Mouse (Mus musculus) cerebellum, postnatal 4 days (tissue): ENCODE measurements at regions not wholly inside any gene's neighbourhood (a gene's known extent, or its start where the extent isn't known, plus 50 kb on each side); places are given as distances from the start of the nearest gene placed in this dataset.
"Not testable (repeated sequence)": the region's sequence is repeated elsewhere in the genome, so short reads cannot be mapped to it uniquely, and the experiment has no call there.

Experiments used
- DNase-seq, 2 experiments: peaks; one replicate each; pipeline ENCODE4 v3.0.0; 2022; ENCODE audit warnings: low spot score in 2 of 2, mixed read lengths in 1 of 2

DNA sequence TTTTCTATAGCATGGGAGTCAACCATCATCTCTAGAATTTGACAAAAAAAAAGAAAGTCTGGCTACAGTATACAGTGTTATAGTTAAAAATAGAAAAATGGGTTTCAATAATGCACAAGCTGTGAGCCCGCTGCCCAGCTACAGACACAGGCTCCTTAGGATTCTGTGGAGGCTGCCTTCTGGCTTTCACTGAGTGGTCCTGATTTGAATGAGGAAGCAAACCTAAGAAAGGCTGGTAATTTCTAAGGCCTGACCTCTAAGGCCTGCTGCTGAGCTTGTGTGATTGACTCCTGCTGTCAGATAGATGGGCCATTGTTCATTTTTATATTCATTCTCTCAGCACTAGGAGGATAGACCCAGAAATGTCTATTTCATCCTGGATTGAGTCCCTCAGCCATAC, 67.7 kb downstream of the Alg10b start:
- peak in 1 of 2 experiments; percentile 6 for DNase-seq

DNA sequence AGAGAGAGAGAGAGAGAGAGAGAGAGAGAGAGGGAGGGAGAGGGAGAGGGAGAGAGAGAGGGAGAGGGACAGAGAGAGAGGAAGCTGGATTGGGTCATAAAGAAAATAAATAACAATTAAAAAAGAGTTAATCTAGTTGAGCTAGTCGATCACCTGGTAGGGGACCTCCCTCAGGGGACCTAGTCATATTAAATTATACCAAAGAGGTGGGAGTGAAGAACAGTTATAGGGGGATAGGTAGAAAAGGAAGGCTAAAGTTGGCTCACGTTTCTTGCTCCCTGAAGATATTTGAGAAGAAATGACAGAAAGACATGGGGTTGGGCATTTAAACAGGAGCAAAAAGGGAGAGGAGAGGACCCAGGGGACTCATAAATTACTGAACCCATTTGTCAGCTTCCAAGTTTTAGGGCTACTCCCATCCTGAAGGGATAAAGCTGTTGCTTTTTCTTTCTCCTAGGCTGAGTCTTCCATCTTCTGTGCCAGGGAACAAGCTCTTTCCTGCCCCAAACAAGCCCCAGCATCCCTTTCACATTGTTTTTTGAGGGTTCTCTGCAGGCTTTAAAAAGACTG, 70.3 kb downstream of the Alg10b start:
- DNase-seq, result no peak

GRCm38 (mm10) chr15:90298566-90298965, 74.5 kb downstream of the Alg10b start:
- no peak for DNase-seq

DNA sequence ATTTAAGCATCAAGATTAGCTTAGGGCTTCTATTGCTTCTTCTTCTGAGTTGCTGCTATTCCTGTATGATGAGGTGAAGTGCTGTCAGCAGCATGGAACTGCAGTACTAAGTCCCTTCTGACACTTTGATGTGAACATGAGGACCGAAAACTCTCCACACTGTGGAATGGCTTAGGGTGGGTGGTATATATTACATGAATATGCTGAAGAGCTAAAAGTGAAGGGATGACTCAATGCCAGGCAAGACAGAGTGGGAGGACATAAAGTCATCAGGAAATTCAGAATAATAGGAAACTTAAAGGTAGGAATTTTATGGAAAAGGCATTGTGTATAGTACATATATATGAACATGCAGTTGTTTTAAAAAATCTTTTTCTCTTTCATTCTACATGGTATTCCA, 79.3 kb downstream of the Alg10b start:
- no peak for DNase-seq

GRCm38 (mm10) chr15:90305051-90305450, 80.9 kb downstream of the Alg10b start:
- no peak for DNase-seq

DNA sequence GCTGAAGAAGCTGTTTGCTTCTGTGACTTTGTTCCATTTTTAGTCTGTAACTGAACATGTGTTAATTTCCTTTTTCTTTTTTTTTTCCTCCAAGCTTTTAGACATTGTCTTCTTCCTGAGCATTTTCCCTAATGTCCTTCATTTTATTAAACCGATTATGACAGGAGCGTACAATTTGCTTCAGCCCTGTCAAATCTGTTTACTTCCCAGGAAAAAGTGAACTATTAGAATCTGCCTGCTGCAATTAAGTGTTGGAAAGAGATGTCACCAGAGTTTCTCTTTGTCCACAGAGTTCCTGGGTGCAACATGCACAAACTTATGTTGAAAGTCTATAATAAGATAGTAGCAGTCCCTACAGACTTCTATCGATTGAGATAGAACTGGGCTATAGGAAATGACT, 82.8 kb downstream of the Alg10b start:
- DNase-seq, result no peak

- not testable (repeated sequence) for DNase-seq
Measured at GRCm38 (mm10) chr15:90308433-90308832, 84.3 kb downstream of the Alg10b start.

DNA sequence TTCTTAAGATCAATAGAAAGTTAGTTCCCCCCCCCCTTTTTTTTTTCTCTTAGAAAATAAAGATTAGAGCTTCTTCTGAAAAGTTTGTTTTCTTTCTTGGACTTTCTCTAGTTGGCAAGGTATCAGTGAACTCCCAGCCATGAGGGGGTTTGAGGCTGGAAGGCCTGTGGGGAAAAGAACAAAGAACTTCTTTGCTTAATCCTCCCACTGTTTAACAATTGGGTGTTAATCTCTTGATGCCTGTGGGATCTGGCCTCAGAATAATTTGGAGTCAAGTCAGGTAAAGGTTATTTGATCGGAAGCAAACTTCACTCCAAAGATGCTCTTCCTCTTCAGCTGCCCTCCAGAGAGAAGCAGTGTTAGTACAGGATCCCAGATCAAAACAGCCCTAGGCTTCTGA, 84.8 kb downstream of the Alg10b start:
- no peak for DNase-seq

GRCm38 (mm10) chr15:90309664-90310063, 85.6 kb downstream of the Alg10b start:
- DNase-seq, result no peak

GRCm38 (mm10) chr15:90321774-90322173, 97.7 kb downstream of the Alg10b start:
- DNase-seq, result no peak

- DNase-seq, result peak in 1 of 2 experiments; percentile 55
Measured at GRCm38 (mm10) chr15:90333275-90333674, 109.2 kb downstream of the Alg10b start.

GRCm38 (mm10) chr15:90333766-90334165, 109.7 kb downstream of the Alg10b start:
- no peak for DNase-seq

DNA sequence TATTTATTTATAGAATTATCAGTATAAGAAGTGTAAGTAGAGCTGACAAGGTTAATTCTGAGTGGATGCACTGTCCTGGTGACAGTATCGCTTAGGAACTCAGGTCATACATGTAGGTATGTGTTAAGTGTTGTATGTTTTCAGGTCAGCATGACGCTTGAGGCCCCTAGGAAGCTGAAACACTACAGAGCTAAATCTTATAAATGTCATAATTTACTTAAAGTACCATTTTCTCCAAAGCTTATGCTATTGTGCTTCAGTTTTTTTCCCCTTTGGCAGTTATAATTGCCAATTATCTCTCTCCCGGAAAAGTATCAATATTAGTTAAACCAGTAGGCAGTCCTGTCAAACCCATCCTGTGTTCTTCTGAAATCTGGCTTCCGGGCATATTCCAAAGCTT, 110.3 kb downstream of the Alg10b start:
- no peak for DNase-seq

DNA sequence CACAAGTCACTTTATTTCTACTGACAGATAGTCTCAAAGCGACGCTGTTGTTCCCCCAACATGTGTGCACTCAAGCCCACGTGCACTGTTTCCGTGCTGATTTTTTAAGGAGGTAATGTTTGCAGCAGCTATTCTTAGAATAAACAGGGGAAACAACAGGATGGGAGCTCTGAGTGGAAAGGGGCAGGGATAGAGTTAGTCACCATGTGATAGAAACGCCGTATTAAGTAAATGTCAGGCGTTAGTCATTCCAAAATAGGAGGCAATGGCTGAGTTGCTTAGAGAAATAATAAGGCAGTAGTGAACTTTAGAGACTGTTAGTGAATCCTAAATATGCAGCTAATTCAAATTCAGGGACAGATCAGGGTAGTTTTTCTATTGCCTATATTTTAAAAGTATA, 111.4 kb downstream of the Alg10b start:
- DNase-seq, result no peak

DNA sequence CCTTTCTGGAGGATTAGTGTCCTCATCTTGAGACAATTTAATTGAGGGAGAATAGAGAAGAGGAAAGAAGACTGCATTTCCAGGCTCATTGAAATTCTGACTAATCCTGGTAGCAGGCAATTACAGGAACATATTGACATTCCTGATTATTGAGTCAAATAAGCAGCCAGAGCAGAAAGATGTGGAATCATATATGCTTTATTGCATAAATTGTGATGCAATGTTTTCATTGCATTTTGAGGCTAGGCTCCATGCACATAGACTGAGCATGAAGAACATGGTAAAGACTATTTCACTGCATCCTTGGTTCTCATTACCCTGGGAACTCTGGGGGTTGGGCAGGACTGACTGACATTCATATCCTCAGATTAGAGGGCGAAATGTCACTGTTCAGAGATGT, 116.0 kb downstream of the Alg10b start:
- no peak for DNase-seq

DNA sequence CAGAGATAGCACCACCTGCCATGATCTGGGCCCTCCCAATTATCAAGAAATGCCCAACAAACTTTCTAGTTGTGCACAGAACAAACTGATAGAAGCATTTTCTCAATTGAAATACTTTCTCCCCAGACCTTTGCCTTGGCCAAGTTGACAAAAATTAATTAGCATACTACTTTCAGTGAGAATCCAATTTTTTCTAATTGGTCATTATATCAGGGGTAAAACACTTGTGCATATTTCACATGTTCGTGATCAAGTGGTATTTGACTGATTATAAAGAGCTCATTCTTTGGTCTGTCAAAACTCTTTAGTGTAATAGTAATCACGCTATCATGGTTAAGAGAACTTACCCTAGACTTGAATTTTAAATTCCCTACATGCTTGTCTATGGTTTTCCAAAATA, 117.2 kb downstream of the Alg10b start:
- DNase-seq, result no peak

DNA sequence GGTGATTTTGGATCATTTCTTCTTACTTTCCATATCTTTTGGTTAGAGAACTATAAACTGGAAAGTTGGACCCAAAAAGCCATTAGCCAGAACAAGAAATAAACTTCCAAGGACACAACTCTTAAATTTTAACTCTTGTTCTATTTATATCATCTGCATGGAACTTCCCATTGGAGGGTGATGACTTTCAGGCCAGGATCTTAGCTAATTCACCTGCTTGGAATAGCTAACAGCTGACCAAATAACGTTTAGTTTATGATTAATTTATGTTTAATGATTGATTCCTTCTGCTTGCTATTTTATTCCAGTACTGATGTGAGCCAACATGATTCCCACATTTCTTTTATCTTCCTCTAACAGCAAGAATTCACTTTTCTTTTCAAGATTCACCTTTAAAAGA, 119.7 kb downstream of the Alg10b start:
- DNase-seq, result no peak

GRCm38 (mm10) chr15:90344956-90345355, 120.8 kb downstream of the Alg10b start:
- no peak for DNase-seq

GRCm38 (mm10) chr15:90346162-90346561, 122.1 kb downstream of the Alg10b start:
- DNase-seq, result no peak

GRCm38 (mm10) chr15:90346757-90347156, 122.6 kb downstream of the Alg10b start:
- no peak for DNase-seq

GRCm38 (mm10) chr15:90351898-90352297, 127.8 kb downstream of the Alg10b start:
- DNase-seq, result no peak

DNA sequence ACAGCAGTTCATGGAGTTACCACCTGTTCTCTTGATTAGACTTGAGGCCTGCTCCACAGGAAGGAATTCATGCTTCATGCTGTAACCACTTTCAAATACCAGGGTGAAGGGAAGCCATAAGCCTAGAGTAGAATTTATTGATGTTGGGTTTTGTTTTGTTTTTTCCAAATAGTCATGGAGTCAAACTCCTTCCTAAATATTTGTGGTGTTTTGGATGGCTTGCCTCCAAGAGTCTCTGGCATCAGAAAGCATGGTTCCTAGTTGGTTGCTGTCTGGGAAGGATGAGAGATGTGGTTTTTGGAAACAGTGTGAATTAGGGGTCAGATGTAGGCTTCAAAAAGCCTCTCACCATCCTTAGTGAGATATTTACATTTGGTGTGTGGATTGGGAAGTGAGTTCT, 141.5 kb downstream of the Alg10b start:
- DNase-seq, result no peak

- no peak for DNase-seq
Measured at GRCm38 (mm10) chr15:90377959-90378358, 153.8 kb downstream of the Alg10b start.

GRCm38 (mm10) chr15:90396961-90397360, 172.8 kb downstream of the Alg10b start:
- DNase-seq, result no peak
